Mouse (Mus musculus) cerebellum, adult 2 months (tissue): Measurements from ENCODE around the gene Fam129b.
"Not testable (repeated sequence)": the region's sequence is repeated elsewhere in the genome, so short reads cannot be mapped to it uniquely, and the experiment has no call there.

ENCODE experiments used
- CTCF ChIP-seq: fragments of 200-500 bp; IDR thresholded peaks from 2 replicates; pipeline ENCODE4 v1.5.1; 2011; ENCODE audit warnings: low read depth, mild to moderate bottlenecking, control low read depth, low read length, moderate library complexity, borderline replicate concordance; ENCODE audit not compliant: insufficient read depth
- POLR2A ChIP-seq: fragments of 200-500 bp; IDR thresholded peaks from 2 replicates; pipeline ENCODE4 v1.6.1; 2011; ENCODE audit warnings: low read length, control low read depth, borderline replicate concordance; ENCODE audit not compliant: insufficient read depth

- not testable (repeated sequence) for TF ChIP-seq POLR2A, CTCF
These were observed 22.2 kb upstream of the Fam129b start for GRCm38 (mm10) chr2:32853716-32854115.
